Mouse (Mus musculus) lung, embryonic 16.5 days (tissue): ENCODE measurements around the gene Sars2. TPM values are rescaled to one million over a fixed set of nuclear protein-coding genes. Genes with fewer than 3 reads are reported as not detected.

ENCODE experiments used
- ATAC-seq: fragments of 200-750 bp; cut with Nextera tagmentation; 2 replicates; pipeline ENCODE4 v1.8.0; 2017; ENCODE audit warnings: low read depth, mild to moderate bottlenecking, moderate library complexity
- H3K27ac ChIP-seq: fragments of 300-500 bp; sonication (generic); 2 replicates; pipeline ENCODE4 v1.5.1; 2014; ENCODE audit warnings: mild to moderate bottlenecking, control low read depth, low read length
- H3K27me3 ChIP-seq: fragments of 300-500 bp; sonication (generic); 2 replicates; pipeline ENCODE4 v1.6.1; 2014; ENCODE audit warnings: low read depth, low read length, mixed read lengths; ENCODE audit not compliant: control insufficient read depth, insufficient read depth
- H3K36me3 ChIP-seq: fragments of 300-500 bp; sonication (generic); 2 replicates; pipeline ENCODE4 v1.6.1; 2014; ENCODE audit warnings: low read length; ENCODE audit not compliant: control insufficient read depth, insufficient read depth
- H3K4me1 ChIP-seq: fragments of 300-500 bp; sonication (generic); replicated peaks from 2 replicates; pipeline ENCODE4 v1.6.1; 2014; ENCODE audit warnings: low read length, mixed read lengths; ENCODE audit not compliant: control insufficient read depth, insufficient read depth
- H3K4me2 ChIP-seq: fragments of 300-500 bp; sonication (generic); 2 replicates; pipeline ENCODE4 v1.6.1; 2014; ENCODE audit warnings: low read depth, low read length, control low read depth
- H3K4me3 ChIP-seq: fragments of 300-500 bp; sonication (generic); 2 replicates; pipeline ENCODE4 v1.5.1; 2014; ENCODE audit warnings: mild to moderate bottlenecking, low read length, control low read depth
- H3K9ac ChIP-seq: fragments of 300-500 bp; sonication (generic); 2 replicates; pipeline ENCODE4 v1.6.1; 2014; ENCODE audit warnings: low read length, control low read depth
- H3K9me3 ChIP-seq: fragments of 300-500 bp; sonication (generic); 2 replicates; pipeline ENCODE4 v1.6.1; 2016; ENCODE audit warnings: low read length; ENCODE audit not compliant: control insufficient read depth
- WGBS: fragments of 180-500 bp; shearing (Covaris S2); extraction: QIAGEN DNeasy Blood & Tissue Kit; methylation state at CpG from one replicate; pipeline ENCODE4 v1.1.7; 2014; 5-methylcytosine and 5-hydroxymethylcytosine counted together
- polyA plus RNA-seq: library from polyadenylated mRNA; unstranded; fragments of >200 nt; fragmentation: Nextera tagmentation; extraction: Ambion mirVana; gene quantifications from 2 replicates; pipeline ENCODE4 v1.2.1, GENCODE M21; 2015

Gene Sars2
- polyA plus RNA-seq, 1 experiment from 2014 or later, result 25.8 TPM

- Histone ChIP-seq H3K4me1 (no peaks in the 10 kb centered on the region), H3K9me3 (peaks cover 3% of the 10 kb centered on the region; the same call in 1 of the 2 replicates), H3K4me2 (no peak overlapping the region), H3K27me3 (no peaks in the 10 kb centered on the region), H3K36me3 (no peaks in the 10 kb centered on the region), H3K27ac (no peak overlapping the region), H3K4me3 (no peak overlapping the region), H3K9ac (no peak overlapping the region)
- WGBS, result 49% methylated on average over 9 of the region's 9 CpGs
- no peak for ATAC-seq
Observed at GRCm38 (mm10) chr7:28702601-28703143, 39.1 kb upstream of the Sars2 start.

GRCm38 (mm10) chr7:28709454-28709853, 32.3 kb upstream of the Sars2 start:
- Histone ChIP-seq H3K27me3 (no peaks in the 10 kb centered on the region), H3K4me1 (no peaks in the 10 kb centered on the region), H3K27ac (no peak overlapping the region), H3K4me2 (no peak overlapping the region), H3K9ac (no peak overlapping the region), H3K9me3 (no peaks in the 10 kb centered on the region), H3K4me3 (no peak overlapping the region), H3K36me3 (no peaks in the 10 kb centered on the region)
- ATAC-seq, result no peak

- Histone ChIP-seq H3K9me3 (no peaks in the 10 kb centered on the region), H3K27ac (no peak overlapping the region), H3K4me2 (no peak overlapping the region), H3K4me1 (no peaks in the 10 kb centered on the region), H3K9ac (no peak overlapping the region), H3K27me3 (no peaks in the 10 kb centered on the region), H3K4me3 (no peak overlapping the region), H3K36me3 (no peaks in the 10 kb centered on the region)
- 68% methylated on average over 3 of the region's 3 CpGs for WGBS
- ATAC-seq, result no peak
Observed at GRCm38 (mm10) chr7:28710962-28711361, 30.8 kb upstream of the Sars2 start.

- Histone ChIP-seq H3K9ac (no peak overlapping the region), H3K4me3 (no peak overlapping the region), H3K4me2 (no peak overlapping the region), H3K9me3 (no peaks in the 10 kb centered on the region), H3K4me1 (peaks cover 5% of the 10 kb centered on the region; the same call in 1 of the 2 replicates), H3K27ac (no peak overlapping the region), H3K36me3 (no peaks in the 10 kb centered on the region), H3K27me3 (no peaks in the 10 kb centered on the region)
- no peak for ATAC-seq
- WGBS, result 53% methylated on average over 5 of the region's 5 CpGs
Observed at GRCm38 (mm10) chr7:28714667-28715066, 27.1 kb upstream of the Sars2 start.

GRCm38 (mm10) chr7:28715598-28715997, 26.2 kb upstream of the Sars2 start:
- Histone ChIP-seq H3K27me3 (no peaks in the 10 kb centered on the region), H3K9ac (no peak overlapping the region), H3K4me1 (peaks cover 5% of the 10 kb centered on the region; the same call in 1 of the 2 replicates), H3K4me2 (no peak overlapping the region), H3K9me3 (no peaks in the 10 kb centered on the region), H3K36me3 (no peaks in the 10 kb centered on the region), H3K27ac (no peak overlapping the region), H3K4me3 (no peak overlapping the region)
- ATAC-seq, result no peak
- WGBS, result 93% methylated on average over 2 of the region's 2 CpGs

- Histone ChIP-seq H3K9ac (peak within 1 kb of the TSS; percentile 79), H3K36me3 (no peaks in the 10 kb centered on the region), H3K27me3 (no peaks in the 10 kb centered on the region), H3K4me1 (peaks cover 5% of the 10 kb centered on the region; the same call in 1 of the 2 replicates), H3K4me3 (peak within 1 kb of the TSS; percentile 67), H3K27ac (peak within 1 kb of the TSS; percentile 64), H3K4me2 (peak within 1 kb of the TSS; percentile 65), H3K9me3 (no peaks in the 10 kb centered on the region)
- WGBS, result under 1% methylated on average over 34 of the region's 36 CpGs
- ATAC-seq, result peak; percentile 86
Observed at GRCm38 (mm10) chr7:28716590-28717281, 25.1 kb upstream of the Sars2 start, which contains the start of gene Fbxo17. Fbxo17 (plus strand) TSS chr7:28716804.

GRCm38 (mm10) chr7:28717726-28718125, 24.1 kb upstream of the Sars2 start:
- H3K4me2 ChIP-seq, result peak overlapping the region; percentile 65; the same call in 1 of the 2 replicates
- H3K9me3 ChIP-seq, result no peaks in the 10 kb centered on the region
- no peaks in the 10 kb centered on the region for H3K36me3 ChIP-seq
- H3K9ac ChIP-seq, result no peak overlapping the region
- no peak for ATAC-seq
- H3K27me3 ChIP-seq, result no peaks in the 10 kb centered on the region
- peak overlapping the region; percentile 64; the same call in 1 of the 2 replicates for H3K27ac ChIP-seq
- 64% methylated on average over 10 of the region's 10 CpGs for WGBS
- peaks cover 5% of the 10 kb centered on the region; the same call in 1 of the 2 replicates for H3K4me1 ChIP-seq
- no peak overlapping the region for H3K4me3 ChIP-seq

- Histone ChIP-seq H3K27ac (no peak overlapping the region), H3K4me3 (no peak overlapping the region), H3K36me3 (no peaks in the 10 kb centered on the region), H3K9ac (0 out of 2 replicates have a peak overlapping the region, but pooled peaks have one; percentile 14), H3K27me3 (no peaks in the 10 kb centered on the region), H3K4me2 (no peak overlapping the region), H3K4me1 (peaks cover 5% of the 10 kb centered on the region; the same call in 1 of the 2 replicates), H3K9me3 (no peaks in the 10 kb centered on the region)
- WGBS, result 43% methylated on average over 4 of the region's 4 CpGs
- no peak for ATAC-seq
Observed at GRCm38 (mm10) chr7:28719159-28719558, 22.6 kb upstream of the Sars2 start.

- no peaks in the 10 kb centered on the region for H3K9me3 ChIP-seq
- WGBS, result 78% methylated on average over 2 of the region's 2 CpGs
- H3K9ac ChIP-seq, result no peak overlapping the region
- H3K4me3 ChIP-seq, result no peak overlapping the region
- no peaks in the 10 kb centered on the region for H3K27me3 ChIP-seq
- H3K4me1 ChIP-seq, result peaks cover 5% of the 10 kb centered on the region; the same call in 1 of the 2 replicates
- no peak for ATAC-seq
- H3K36me3 ChIP-seq, result peaks cover 3% of the 10 kb centered on the region
- H3K4me2 ChIP-seq, result no peak overlapping the region
- H3K27ac ChIP-seq, result no peak overlapping the region
Observed at GRCm38 (mm10) chr7:28719650-28720049, 22.1 kb upstream of the Sars2 start.
